Mouse (Mus musculus) hindbrain, embryonic 16.5 days (tissue): ENCODE results near the gene Fli1. TPM values are rescaled to one million over a fixed set of nuclear protein-coding genes. Genes with fewer than 3 reads are reported as not detected.

Experiments
- ATAC-seq: fragments of 200-750 bp; cut with Nextera tagmentation; 2 replicates; pipeline ENCODE4 v1.8.0; 2017; ENCODE audit warnings: moderate TSS enrichment, moderate library complexity
- H3K27ac ChIP-seq: fragments of 300-500 bp; sonication (generic); 2 replicates; pipeline ENCODE4 v1.5.1; 2014; ENCODE audit warnings: low read depth, mild to moderate bottlenecking, control low read depth, low read length, moderate library complexity
- H3K27me3 ChIP-seq: fragments of 300-500 bp; sonication (generic); replicated peaks from 2 replicates; pipeline ENCODE4 v1.6.1; 2014; ENCODE audit warnings: low read length; ENCODE audit not compliant: control insufficient read depth, insufficient read depth
- H3K36me3 ChIP-seq: fragments of 300-500 bp; sonication (generic); 2 replicates; pipeline ENCODE4 v1.6.1; 2014; ENCODE audit warnings: mild to moderate bottlenecking, low read length, moderate library complexity, mixed read lengths; ENCODE audit not compliant: control insufficient read depth, insufficient read depth
- H3K4me1 ChIP-seq: fragments of 300-500 bp; sonication (generic); 2 replicates; pipeline ENCODE4 v1.6.1; 2014; ENCODE audit warnings: low read depth, low read length; ENCODE audit not compliant: control insufficient read depth, insufficient read depth
- H3K4me2 ChIP-seq: fragments of 300-500 bp; sonication (generic); 2 replicates; pipeline ENCODE4 v1.6.1; 2014; ENCODE audit warnings: mild to moderate bottlenecking, low read length, control low read depth, moderate library complexity
- H3K4me3 ChIP-seq: fragments of 300-500 bp; sonication (generic); 2 replicates; pipeline ENCODE4 v1.5.1; 2014; ENCODE audit warnings: mild to moderate bottlenecking, low read length, control low read depth, moderate library complexity
- H3K9ac ChIP-seq: fragments of 300-500 bp; sonication (generic); 2 replicates; pipeline ENCODE4 v1.6.1; 2014; ENCODE audit warnings: low read depth, mild to moderate bottlenecking, control low read depth, low read length, moderate library complexity
- H3K9me3 ChIP-seq: fragments of 300-500 bp; sonication (generic); 2 replicates; pipeline ENCODE4 v1.6.1; 2014; ENCODE audit warnings: mild to moderate bottlenecking, low read length, moderate library complexity; ENCODE audit not compliant: control insufficient read depth
- WGBS: fragments of 180-500 bp; shearing (Covaris S2); extraction: QIAGEN DNeasy Blood & Tissue Kit; methylation state at CpG from one replicate; pipeline ENCODE4 v1.1.7; 2014; 5-methylcytosine and 5-hydroxymethylcytosine counted together
- polyA plus RNA-seq: library from polyadenylated mRNA; unstranded; fragments of >200 nt; fragmentation: Nextera tagmentation; extraction: Ambion mirVana; gene quantifications from 2 replicates; pipeline ENCODE4 v1.2.1, GENCODE M21; 2015

Fli1 gene
- polyA plus RNA-seq, 1 experiment from 2014 or later, result 6.4 TPM

DNA sequence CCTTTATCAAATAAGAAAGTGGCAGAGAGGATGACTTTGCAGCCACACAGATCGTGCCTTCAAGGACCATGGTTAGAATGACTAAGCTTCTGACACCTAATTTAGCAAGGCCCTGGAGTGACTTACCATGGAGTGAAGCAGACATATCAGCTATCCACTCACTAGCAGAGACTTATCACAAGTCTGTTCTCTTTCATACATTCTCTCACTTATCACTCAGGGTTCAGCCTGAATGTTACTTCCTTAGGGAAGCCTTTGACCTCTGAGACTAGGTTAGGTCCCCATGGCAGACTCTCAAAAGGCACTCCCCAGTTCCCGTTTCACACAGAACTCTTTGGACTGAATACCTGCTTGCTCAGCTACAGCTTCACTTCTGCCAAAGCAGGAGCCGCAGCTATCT lies 21.3 kb downstream of the Fli1 start:
- no peak for ATAC-seq
- Histone ChIP-seq H3K27ac (no peak overlapping the region), H3K4me2 (no peak overlapping the region), H3K27me3 (no peaks in the 10 kb centered on the region), H3K4me1 (no peaks in the 10 kb centered on the region), H3K36me3 (no peaks in the 10 kb centered on the region), H3K9me3 (no peaks in the 10 kb centered on the region), H3K9ac (no peak overlapping the region), H3K4me3 (no peak overlapping the region)
- 84% methylated on average over 3 of the region's 3 CpGs for WGBS

DNA sequence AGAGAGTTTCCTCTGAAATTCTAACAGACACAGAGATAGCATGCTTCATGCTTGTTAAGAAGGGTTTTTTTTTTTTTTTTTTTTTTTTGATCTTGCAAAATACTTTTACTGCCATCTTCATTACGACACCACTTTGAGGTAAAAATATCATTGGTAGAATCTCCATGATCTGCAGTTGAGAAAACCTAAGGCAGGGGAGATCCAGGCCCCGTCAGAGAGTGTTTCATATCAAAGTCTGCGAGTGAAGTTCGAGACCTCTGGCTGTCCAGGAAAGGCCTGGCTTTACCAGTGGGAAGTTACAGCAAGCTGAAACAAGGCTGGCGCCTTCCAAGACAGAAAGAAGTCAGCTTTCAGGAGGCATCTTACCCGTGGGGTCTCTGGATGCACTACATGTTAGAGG lies 21.8 kb downstream of the Fli1 start:
- H3K36me3 ChIP-seq, result no peaks in the 10 kb centered on the region
- H3K9ac ChIP-seq, result no peak overlapping the region
- no peaks in the 10 kb centered on the region for H3K9me3 ChIP-seq
- ATAC-seq, result no peak
- no peak overlapping the region for H3K27ac ChIP-seq
- no peak overlapping the region for H3K4me3 ChIP-seq
- H3K4me1 ChIP-seq, result no peaks in the 10 kb centered on the region
- H3K4me2 ChIP-seq, result no peak overlapping the region
- 80% methylated on average over 6 of the region's 6 CpGs for WGBS
- H3K27me3 ChIP-seq, result no peaks in the 10 kb centered on the region

DNA sequence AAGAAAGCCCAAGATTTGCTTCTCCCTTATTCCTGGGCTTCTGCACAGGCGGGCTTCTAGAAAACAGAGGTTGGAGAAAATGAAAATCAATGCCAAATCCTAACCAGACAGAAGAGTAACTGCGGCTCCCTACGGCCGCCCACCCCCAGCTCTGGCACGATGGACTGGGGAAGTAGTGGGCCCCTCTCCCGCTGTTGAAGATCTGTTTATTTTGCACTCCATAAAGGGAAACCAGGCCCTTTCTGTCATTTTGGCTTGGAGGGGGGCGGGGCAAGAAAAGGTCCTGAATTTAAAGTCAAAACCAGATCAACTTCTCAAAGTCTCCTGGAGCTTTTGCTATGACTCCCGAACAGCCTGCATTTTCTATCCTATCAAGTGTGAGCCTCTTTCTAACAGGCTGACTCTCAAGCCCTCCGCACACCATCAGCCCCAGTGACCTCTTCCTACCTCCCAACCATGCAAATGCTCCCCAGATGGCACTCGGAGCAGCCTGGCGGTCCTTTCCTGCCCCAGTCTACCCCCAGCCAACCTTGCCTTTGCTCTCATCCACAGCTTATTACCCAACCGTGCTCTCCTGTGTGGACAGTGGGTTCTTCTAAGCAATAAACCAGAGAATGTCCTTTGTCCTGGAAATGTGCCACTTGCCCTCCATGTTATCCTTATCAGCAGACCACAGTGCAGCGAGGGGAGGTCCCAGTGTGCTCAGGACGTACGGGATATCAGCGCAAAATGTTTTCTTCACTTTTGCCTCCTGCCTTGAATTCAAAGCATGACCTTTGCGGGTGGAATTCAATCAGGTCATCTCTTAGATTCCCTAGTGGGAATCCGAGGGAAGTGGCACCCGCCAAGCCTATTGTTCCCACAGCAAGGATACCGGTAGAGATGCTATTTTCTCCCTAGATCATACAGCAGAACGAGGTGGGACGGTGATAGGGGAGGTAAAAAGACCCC lies 23.3 kb downstream of the Fli1 start:
- Histone ChIP-seq H3K9ac (no peak overlapping the region), H3K36me3 (no peaks in the 10 kb centered on the region), H3K4me3 (no peak overlapping the region), H3K4me2 (no peak overlapping the region), H3K9me3 (no peaks in the 10 kb centered on the region), H3K4me1 (no peaks in the 10 kb centered on the region), H3K27me3 (no peaks in the 10 kb centered on the region), H3K27ac (no peak overlapping the region)
- ATAC-seq, result no peak
- 70% methylated on average over 22 of the region's 22 CpGs for WGBS

DNA sequence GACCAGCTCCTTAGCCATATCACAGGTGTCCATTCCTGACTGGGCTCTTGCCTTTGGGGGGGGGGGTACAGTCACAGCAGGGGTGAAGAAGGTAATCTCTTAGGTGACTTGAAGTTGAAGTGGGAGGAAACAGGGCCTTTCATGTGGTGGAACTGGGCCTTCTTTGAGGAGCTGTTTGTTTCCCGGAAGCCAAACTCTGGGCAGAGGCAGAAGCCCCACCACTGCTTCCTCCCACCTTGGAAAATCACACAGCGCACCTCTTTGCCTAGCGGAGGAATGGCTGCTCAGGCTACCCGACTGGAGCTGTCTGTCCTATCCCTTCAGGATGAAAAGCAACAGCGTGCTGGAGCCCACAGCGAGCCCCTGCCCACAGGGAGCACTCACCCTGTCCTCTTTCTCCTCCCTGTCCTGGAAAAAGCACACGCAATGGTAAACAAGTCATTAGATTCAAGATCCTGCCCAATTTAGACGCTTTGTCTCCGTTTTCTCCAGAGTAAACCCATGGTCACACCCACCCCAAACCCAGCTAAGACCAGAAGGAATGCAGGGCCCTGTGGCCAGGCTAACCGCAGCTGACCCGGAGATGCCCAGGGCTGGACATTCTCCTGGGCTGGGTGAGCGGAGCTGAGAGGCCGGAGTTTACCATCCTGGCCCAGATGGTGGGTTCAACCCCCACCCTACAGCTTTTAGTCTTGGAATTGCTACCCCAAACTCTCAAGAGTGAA lies 24.1 kb downstream of the Fli1 start:
- WGBS, result 72% methylated on average over 13 of the region's 13 CpGs
- no peaks in the 10 kb centered on the region for H3K27me3 ChIP-seq
- H3K27ac ChIP-seq, result no peak overlapping the region

DNA sequence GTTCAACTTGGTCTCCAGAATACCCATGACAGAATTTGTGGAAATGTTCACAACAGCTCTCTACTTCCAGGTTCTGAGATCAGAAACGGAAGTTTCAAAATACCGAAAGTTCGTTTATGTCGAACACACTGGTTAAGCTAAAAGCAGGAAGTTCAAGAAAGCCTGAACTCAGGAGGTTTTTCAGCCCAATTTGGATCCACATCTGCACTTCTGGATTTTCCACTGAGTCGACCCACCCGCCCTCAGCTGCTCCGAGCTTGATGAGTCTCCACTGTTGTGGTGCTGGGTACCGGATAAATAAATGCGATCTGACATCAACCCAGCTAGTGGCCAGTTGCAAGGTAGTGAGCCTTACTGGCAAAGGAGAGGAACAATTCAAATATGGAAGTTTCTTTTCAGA lies 26.0 kb downstream of the Fli1 start:
- no peak for ATAC-seq
- Histone ChIP-seq H3K4me1 (no peaks in the 10 kb centered on the region), H3K27ac (no peak overlapping the region), H3K9me3 (no peaks in the 10 kb centered on the region), H3K36me3 (no peaks in the 10 kb centered on the region), H3K9ac (no peak overlapping the region), H3K4me3 (no peak overlapping the region), H3K4me2 (no peak overlapping the region), H3K27me3 (no peaks in the 10 kb centered on the region)
- 76% methylated on average over 9 of the region's 9 CpGs for WGBS

More for the DNA sequence above, 24.1 kb downstream of the Fli1 start:
- ATAC-seq, result no peak
- H3K9me3 ChIP-seq, result no peaks in the 10 kb centered on the region
- no peaks in the 10 kb centered on the region for H3K4me1 ChIP-seq
- no peak overlapping the region for H3K4me2 ChIP-seq
- H3K4me3 ChIP-seq, result no peak overlapping the region
- no peak overlapping the region for H3K9ac ChIP-seq
- no peaks in the 10 kb centered on the region for H3K36me3 ChIP-seq

DNA sequence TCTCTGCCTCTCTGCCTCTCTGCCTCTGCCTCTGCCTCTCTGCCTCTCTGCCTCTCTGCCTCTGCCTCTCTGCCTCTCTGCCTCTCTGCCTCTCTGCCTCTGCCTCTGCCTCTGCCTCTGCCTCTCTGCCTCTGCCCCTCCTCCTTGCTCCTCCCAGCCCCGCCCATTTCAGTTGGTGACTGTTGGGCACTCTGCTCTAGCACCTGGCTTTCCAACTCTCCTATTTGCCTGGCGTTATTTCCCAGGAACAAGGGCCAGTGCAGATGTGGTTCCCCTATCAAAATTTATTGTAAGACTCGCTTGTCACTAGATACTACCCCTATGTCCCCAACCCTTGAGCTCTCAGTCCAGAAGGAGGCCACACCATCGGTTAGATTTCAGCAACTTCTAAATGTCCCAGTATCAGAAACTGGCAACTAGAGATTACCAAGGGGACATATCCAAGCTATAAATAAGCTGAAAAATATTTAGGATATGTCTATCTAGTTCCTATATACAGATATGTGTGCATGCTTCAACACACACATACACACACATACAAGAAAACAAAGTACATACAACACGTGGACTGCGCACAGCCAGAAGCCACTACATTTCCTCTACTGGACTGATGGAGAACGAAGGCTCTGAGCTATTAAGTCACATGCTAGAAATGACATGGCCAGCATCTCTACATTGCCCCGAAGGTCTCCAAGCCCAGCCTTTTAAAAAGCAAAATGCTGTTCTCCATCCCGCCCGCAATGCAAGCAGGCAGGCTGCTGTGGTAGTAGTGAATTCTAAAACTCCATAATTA lies 26.6 kb downstream of the Fli1 start:
- 86% methylated on average over 10 of the region's 10 CpGs for WGBS
- ATAC-seq, result no peak
- no peaks in the 10 kb centered on the region for H3K27me3 ChIP-seq

DNA sequence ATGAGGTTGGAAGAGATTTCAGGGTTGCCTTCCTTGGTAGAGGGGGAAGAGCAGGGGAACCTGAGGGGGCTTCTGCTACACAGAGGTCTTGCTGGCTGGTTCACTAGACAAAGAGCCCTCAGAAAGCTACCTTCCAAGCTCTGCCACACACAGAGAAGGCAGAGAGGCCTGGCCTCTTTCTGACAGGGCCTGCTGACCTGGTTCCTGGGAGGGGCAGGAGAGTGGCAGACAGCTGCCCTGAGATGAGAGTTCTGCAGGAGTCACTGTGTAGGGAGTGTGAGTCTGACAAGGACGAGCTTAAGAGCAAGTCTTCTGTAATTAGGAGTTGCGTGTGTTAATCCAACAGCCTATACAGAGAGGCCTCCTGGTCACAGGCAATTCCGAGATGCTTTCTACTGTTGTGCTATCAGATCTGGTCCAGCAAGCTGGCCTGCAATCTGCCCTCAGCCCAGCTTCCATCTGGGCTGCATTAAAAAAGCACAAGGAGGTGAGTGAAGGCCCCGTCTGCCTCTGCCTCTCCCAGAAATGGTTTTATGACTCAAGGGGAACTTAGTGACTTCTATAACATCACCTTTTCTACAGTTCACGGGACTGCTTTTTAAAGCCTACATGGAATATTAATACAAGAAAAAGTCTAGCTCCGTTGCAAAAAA lies 28.1 kb downstream of the Fli1 start:
- H3K9ac ChIP-seq, result no peak overlapping the region
- no peaks in the 10 kb centered on the region for H3K36me3 ChIP-seq
- no peaks in the 10 kb centered on the region for H3K9me3 ChIP-seq
- no peak overlapping the region for H3K4me3 ChIP-seq
- no peak overlapping the region for H3K27ac ChIP-seq
- H3K4me2 ChIP-seq, result no peak overlapping the region
- ATAC-seq, result no peak
- WGBS, result 70% methylated on average over 6 of the region's 6 CpGs
- no peaks in the 10 kb centered on the region for H3K4me1 ChIP-seq
- no peaks in the 10 kb centered on the region for H3K27me3 ChIP-seq

More for the DNA sequence above, 26.6 kb downstream of the Fli1 start:
- no peaks in the 10 kb centered on the region for H3K9me3 ChIP-seq
- H3K9ac ChIP-seq, result no peak overlapping the region
- H3K4me1 ChIP-seq, result no peaks in the 10 kb centered on the region
- no peak overlapping the region for H3K27ac ChIP-seq
- no peaks in the 10 kb centered on the region for H3K36me3 ChIP-seq
- no peak overlapping the region for H3K4me2 ChIP-seq
- H3K4me3 ChIP-seq, result no peak overlapping the region

DNA sequence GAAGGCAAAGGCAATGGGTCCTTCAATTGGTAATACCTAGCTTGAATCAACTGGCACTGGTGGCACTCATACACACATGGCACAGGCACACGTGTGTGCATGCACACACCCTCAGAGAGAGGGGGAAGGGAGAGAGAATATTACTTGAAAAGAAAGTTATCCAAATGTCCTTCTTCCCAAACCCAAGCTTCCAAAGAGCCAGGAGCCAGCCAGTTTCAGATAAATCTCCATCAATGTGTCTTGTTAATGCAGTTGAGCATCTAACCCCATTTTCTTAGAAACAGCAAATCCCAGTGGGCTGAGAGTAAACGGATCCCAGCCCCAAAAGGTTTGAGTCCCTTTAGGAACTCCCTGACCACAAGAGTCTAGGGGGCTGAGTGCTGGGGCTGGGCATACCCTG lies 29.2 kb downstream of the Fli1 start:
- Histone ChIP-seq H3K36me3 (no peaks in the 10 kb centered on the region), H3K27me3 (no peaks in the 10 kb centered on the region), H3K4me1 (no peaks in the 10 kb centered on the region), H3K9ac (no peak overlapping the region), H3K27ac (no peak overlapping the region), H3K4me2 (no peak overlapping the region), H3K4me3 (no peak overlapping the region), H3K9me3 (no peaks in the 10 kb centered on the region)
- 73% methylated on average over 2 of the region's 2 CpGs for WGBS
- ATAC-seq, result no peak
